Mouse (Mus musculus): ENCODE data around the gene Capn5. TPM values are rescaled to one million over a fixed set of nuclear protein-coding genes. Genes with fewer than 3 reads are reported as not detected.
"Not testable (repeated sequence)": the region's sequence is repeated elsewhere in the genome, so short reads cannot be mapped to it uniquely, and the experiment has no call there.

The Capn5 gene
- polyA plus RNA-seq, 1 experiment from 2014 or later: 4.0 TPM

- peaks cover 46% of the 10 kb centered on the region for H3K27me3 ChIP-seq (replicated peaks)
- WGBS: 78% methylated on average over 1 of the region's 1 CpGs
Measured at GRCm38 (mm10) chr7:98190578-98190977, 12.5 kb upstream of the Capn5 start.

GRCm38 (mm10) chr7:98189745-98190144 lies 11.7 kb upstream of the Capn5 start:
- Histone ChIP-seq H3K4me2 (no peak overlapping the region), H3K27ac (replicated peaks) (no peak overlapping the region), H3K36me3 (no peaks in the 10 kb centered on the region), H3K9ac (no peak overlapping the region), H3K4me3 (no peak overlapping the region), H3K4me1 (peaks cover 16% of the 10 kb centered on the region), H3K27me3 (replicated peaks) (peaks cover 37% of the 10 kb centered on the region), H3K9me3 (no peaks in the 10 kb centered on the region)
- 23% methylated on average over 3 of the region's 3 CpGs for WGBS
- ATAC-seq (ENCODE audit: extremely low read depth, insufficient number of reproducible peaks, low FRiP score, low TSS enrichment): no peak

More at GRCm38 (mm10) chr7:98190578-98190977, 12.5 kb upstream of the Capn5 start:
- Histone ChIP-seq H3K9ac (no peak overlapping the region), H3K4me2 (no peak overlapping the region), H3K9me3 (no peaks in the 10 kb centered on the region), H3K4me1 (peaks cover 16% of the 10 kb centered on the region), H3K27ac (replicated peaks) (no peak overlapping the region), H3K36me3 (no peaks in the 10 kb centered on the region), H3K4me3 (no peak overlapping the region)
- ATAC-seq (ENCODE audit: extremely low read depth, insufficient number of reproducible peaks, low FRiP score, low TSS enrichment): no peak

- Histone ChIP-seq H3K9ac (no peak overlapping the region), H3K36me3 (no peaks in the 10 kb centered on the region), H3K27ac (replicated peaks) (no peak overlapping the region), H3K27me3 (replicated peaks) (peaks cover 27% of the 10 kb centered on the region), H3K4me1 (peaks cover 7% of the 10 kb centered on the region), H3K9me3 (no peaks in the 10 kb centered on the region), H3K4me2 (no peak overlapping the region), H3K4me3 (no peak overlapping the region)
- no peak for ATAC-seq (ENCODE audit: extremely low read depth, insufficient number of reproducible peaks, low FRiP score, low TSS enrichment)
- 82% methylated on average over 2 of the region's 2 CpGs for WGBS
Measured at GRCm38 (mm10) chr7:98188680-98189079, 10.6 kb upstream of the Capn5 start.

DNA sequence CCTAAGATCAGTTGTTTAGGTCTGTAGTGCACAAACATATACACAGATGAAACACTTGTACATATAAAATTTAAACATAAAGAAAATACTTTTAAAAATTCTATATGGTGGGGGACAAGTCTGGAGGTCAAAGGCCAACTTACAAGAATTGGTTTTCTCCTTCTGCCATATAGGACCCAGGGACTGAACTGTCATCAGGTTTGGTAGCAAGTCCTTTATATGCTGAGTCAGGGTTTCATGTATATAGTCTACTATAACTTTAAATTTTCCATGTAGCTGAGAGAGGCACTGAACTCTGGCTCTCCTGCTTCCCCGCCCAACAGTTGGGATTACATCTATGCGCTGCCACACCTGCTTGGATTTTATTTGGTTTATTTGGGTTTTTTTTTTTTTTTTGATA lies 10.2 kb upstream of the Capn5 start:
- Histone ChIP-seq H3K27ac (replicated peaks) (no peak overlapping the region), H3K9me3 (no peaks in the 10 kb centered on the region), H3K4me2 (no peak overlapping the region), H3K36me3 (no peaks in the 10 kb centered on the region), H3K4me1 (peaks cover 2% of the 10 kb centered on the region; the same call in 1 of the 2 replicates), H3K4me3 (no peak overlapping the region), H3K9ac (no peak overlapping the region), H3K27me3 (replicated peaks) (peaks cover 22% of the 10 kb centered on the region)
- ATAC-seq (ENCODE audit: extremely low read depth, insufficient number of reproducible peaks, low FRiP score, low TSS enrichment): no peak
- 96% methylated on average over 2 of the region's 2 CpGs for WGBS

- not testable (repeated sequence) for H3K4me3 ChIP-seq; H3K4me2 ChIP-seq; H3K4me1 ChIP-seq; H3K9me3 ChIP-seq; ATAC-seq (ENCODE audit: extremely low read depth, insufficient number of reproducible peaks, low FRiP score, low TSS enrichment); H3K27ac ChIP-seq (replicated peaks); H3K36me3 ChIP-seq; H3K9ac ChIP-seq
- H3K27me3 ChIP-seq (replicated peaks): peaks cover 13% of the 10 kb centered on the region
- 73% methylated on average over 3 of the region's 3 CpGs for WGBS
Measured at GRCm38 (mm10) chr7:98187332-98187731, 9.3 kb upstream of the Capn5 start.

GRCm38 (mm10) chr7:98186637-98187036 lies 8.6 kb upstream of the Capn5 start:
- peaks cover 4% of the 10 kb centered on the region; the same call in 1 of the 2 replicates for H3K4me1 ChIP-seq
- H3K27me3 ChIP-seq (replicated peaks): peaks cover 6% of the 10 kb centered on the region
- WGBS: 80% methylated on average over 8 of the region's 8 CpGs
- H3K36me3 ChIP-seq: no peaks in the 10 kb centered on the region
- H3K4me2 ChIP-seq: no peak overlapping the region
- H3K9me3 ChIP-seq: no peaks in the 10 kb centered on the region
- ATAC-seq (ENCODE audit: extremely low read depth, insufficient number of reproducible peaks, low FRiP score, low TSS enrichment): no peak
- no peak overlapping the region for H3K9ac ChIP-seq
- no peak overlapping the region for H3K27ac ChIP-seq (replicated peaks)
- no peak overlapping the region for H3K4me3 ChIP-seq

DNA sequence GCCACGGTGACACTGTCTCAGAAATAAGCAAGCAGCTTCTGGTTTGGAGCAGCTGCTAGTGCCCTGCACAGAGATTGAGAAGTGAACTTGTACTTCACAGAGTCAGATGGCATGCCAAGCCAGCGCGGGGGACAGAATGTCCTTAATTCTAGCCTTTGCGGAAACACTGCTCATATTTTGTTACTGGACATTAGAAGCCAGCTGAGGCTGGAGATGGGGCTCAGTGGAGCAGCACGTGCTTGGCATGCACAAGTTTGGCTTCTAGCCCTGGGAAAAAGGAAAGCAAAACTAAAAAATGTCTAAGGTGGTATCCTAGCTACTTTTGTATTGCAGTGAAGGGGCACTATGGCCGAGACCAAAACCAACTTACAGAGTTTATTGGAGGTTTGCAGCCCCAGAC lies 7.3 kb upstream of the Capn5 start:
- Histone ChIP-seq H3K4me1 (peaks cover 4% of the 10 kb centered on the region; the same call in 1 of the 2 replicates), H3K9ac (no peak overlapping the region), H3K27me3 (replicated peaks) (no peaks in the 10 kb centered on the region), H3K9me3 (no peaks in the 10 kb centered on the region), H3K36me3 (no peaks in the 10 kb centered on the region), H3K4me2 (no peak overlapping the region), H3K4me3 (no peak overlapping the region), H3K27ac (replicated peaks) (no peak overlapping the region)
- ATAC-seq (ENCODE audit: extremely low read depth, insufficient number of reproducible peaks, low FRiP score, low TSS enrichment): no peak
- WGBS: 78% methylated on average over 6 of the region's 6 CpGs

DNA sequence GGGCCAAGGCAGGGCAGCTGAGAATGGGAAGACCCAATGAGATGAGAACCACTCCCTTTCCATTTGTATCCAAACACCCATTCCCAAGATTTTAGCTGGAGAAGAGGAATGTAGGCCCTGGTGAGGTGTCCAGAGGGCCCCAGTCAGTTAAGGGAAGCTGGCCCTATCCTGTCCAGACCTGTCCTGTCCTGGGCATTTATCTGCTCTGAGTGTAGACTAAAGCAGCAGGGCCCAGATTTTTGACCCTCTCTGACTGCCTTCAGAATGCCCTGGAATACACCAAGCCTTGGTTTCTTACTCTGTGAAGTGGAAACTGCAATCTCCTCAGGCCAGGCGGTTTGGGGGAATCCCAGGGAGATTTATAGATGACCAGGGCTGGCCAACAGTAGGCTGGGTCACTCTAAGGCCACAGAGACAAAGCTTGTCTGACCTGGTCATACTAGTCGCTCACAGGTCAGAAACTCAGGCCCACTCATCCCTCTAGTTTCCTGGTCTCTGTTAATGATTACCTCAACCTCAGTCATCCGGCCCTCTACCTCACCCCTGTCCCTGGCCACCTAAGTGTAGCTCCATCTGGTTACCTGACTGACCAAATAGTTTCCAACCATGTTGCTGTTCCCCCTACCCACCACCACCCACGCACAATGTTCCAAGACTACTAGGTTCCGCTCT lies 622 bp upstream of the Capn5 start:
- Histone ChIP-seq H3K4me1 (peaks cover 29% of the 10 kb centered on the region), H3K4me3 (peak overlapping the region; percentile 86), H3K4me2 (peak overlapping the region; percentile 87), H3K27me3 (replicated peaks) (no peaks in the 10 kb centered on the region), H3K27ac (replicated peaks) (peak overlapping the region; percentile 26), H3K9me3 (no peaks in the 10 kb centered on the region), H3K36me3 (no peaks in the 10 kb centered on the region), H3K9ac (peak overlapping the region; percentile 82)
- WGBS: 93% methylated on average over 5 of the region's 5 CpGs
- ATAC-seq (ENCODE audit: extremely low read depth, insufficient number of reproducible peaks, low FRiP score, low TSS enrichment): no peak

GRCm38 (mm10) chr7:98177566-98177928 lies 527 bp downstream of the Capn5 start:
- Histone ChIP-seq H3K4me2 (peak overlapping the region; percentile 87), H3K9ac (peak overlapping the region; percentile 82), H3K27me3 (replicated peaks) (no peaks in the 10 kb centered on the region), H3K9me3 (no peaks in the 10 kb centered on the region), H3K4me3 (peak overlapping the region; percentile 86), H3K4me1 (peaks cover 40% of the 10 kb centered on the region), H3K27ac (replicated peaks) (peak overlapping the region; percentile 48; the same call in 1 of the 2 replicates), H3K36me3 (no peaks in the 10 kb centered on the region)
- 3% methylated on average over 9 of the region's 9 CpGs for WGBS
- ATAC-seq (ENCODE audit: extremely low read depth, insufficient number of reproducible peaks, low FRiP score, low TSS enrichment): no peak

GRCm38 (mm10) chr7:98177071-98177485 lies 996 bp downstream of the Capn5 start:
- peak overlapping the region; percentile 48; the same call in 1 of the 2 replicates for H3K27ac ChIP-seq (replicated peaks)
- peak overlapping the region; percentile 87 for H3K4me2 ChIP-seq
- H3K36me3 ChIP-seq: no peaks in the 10 kb centered on the region
- no peaks in the 10 kb centered on the region for H3K27me3 ChIP-seq (replicated peaks)
- H3K4me3 ChIP-seq: peak overlapping the region; percentile 86
- 35% methylated on average over 2 of the region's 2 CpGs for WGBS
- no peak for ATAC-seq (ENCODE audit: extremely low read depth, insufficient number of reproducible peaks, low FRiP score, low TSS enrichment)
- peak overlapping the region; percentile 82 for H3K9ac ChIP-seq
- peaks cover 43% of the 10 kb centered on the region for H3K4me1 ChIP-seq
- H3K9me3 ChIP-seq: no peaks in the 10 kb centered on the region

- H3K27me3 ChIP-seq (replicated peaks): no peaks in the 10 kb centered on the region
- H3K36me3 ChIP-seq: no peaks in the 10 kb centered on the region
- no peak for ATAC-seq (ENCODE audit: extremely low read depth, insufficient number of reproducible peaks, low FRiP score, low TSS enrichment)
- peak overlapping the region; percentile 82 for H3K9ac ChIP-seq
- H3K4me1 ChIP-seq: peaks cover 47% of the 10 kb centered on the region
- 60% methylated on average over 8 of the region's 8 CpGs for WGBS
- peak overlapping the region; percentile 86 for H3K4me3 ChIP-seq
- no peaks in the 10 kb centered on the region for H3K9me3 ChIP-seq
- H3K27ac ChIP-seq (replicated peaks): peak overlapping the region; percentile 48; the same call in 1 of the 2 replicates
- peak overlapping the region; percentile 87 for H3K4me2 ChIP-seq
Measured at GRCm38 (mm10) chr7:98176322-98177070, 1.6 kb downstream of the Capn5 start.
